8 mouse cellular contexts compared by ENCODE assay signal in genomic region chr1:36737300-36737699, GRCm38 (mm10). TPM values are rescaled to one million over a fixed set of nuclear protein-coding genes. Genes with fewer than 3 reads are reported as not detected.
DNase-seq lines count a peak whose midpoint lies in the region; ATAC-seq and TF ChIP-seq lines count a peak whose summit lies in the region.
"Had no signal": no experiment of that assay in that cellular context is flagged by ENCODE, and none has a peak within 500 bp of the region (broad histone marks: within the 10 kb centered on the region; RNA-seq: fewer than 3 reads in every experiment).

No protein-coding gene starts in this region.

- no peaks in the 10 kb centered on the region for H3K4me1 ChIP-seq in forebrain, embryonic 12.5 days
- H3K4me1 ChIP-seq in small intestine, adult 2 months (ENCODE audit: control insufficient read depth, insufficient read depth, insufficient read length, low read length) = no peaks in the 10 kb centered on the region

- H3K27me3 ChIP-seq in forebrain, embryonic 12.5 days = no peaks in the 10 kb centered on the region
- no peaks in the 10 kb centered on the region for H3K27me3 ChIP-seq in small intestine, adult 2 months (ENCODE audit: control insufficient read depth, insufficient read depth, low read length)

- H3K4me2 ChIP-seq in forebrain, embryonic 12.5 days = no peak overlapping the region

- no peak overlapping the region for H3K9ac ChIP-seq in forebrain, embryonic 12.5 days

- H3K36me3 ChIP-seq in forebrain, embryonic 12.5 days (replicated peaks) = no peaks in the 10 kb centered on the region
- no peaks in the 10 kb centered on the region for H3K36me3 ChIP-seq in small intestine, adult 2 months (ENCODE audit: control insufficient read depth, insufficient read depth, low read length)

- no peak overlapping the region for H3K4me3 ChIP-seq in forebrain, embryonic 12.5 days (replicated peaks)
- no peak overlapping the region for H3K4me3 ChIP-seq in small intestine, adult 2 months (ENCODE audit: low read depth, low read length)
- H3K4me3 ChIP-seq: myocyte had no signal

- peak; percentile 46; the same call in 1 of the 2 replicates for ATAC-seq in forebrain, embryonic 12.5 days (ENCODE audit: low FRiP score)

- DNase-seq in NIH3T3 (ENCODE audit: low read depth) = peak; percentile 94
- DNase-seq in c-Kit-negative CD71-positive TER-119-positive erythroid progenitor cells, embryonic 14.5 days (ENCODE audit: low read depth, low spot score) = peak; percentile 65
- DNase-seq in heart, postnatal 4 days = peak; percentile 87
- peak; percentile 74 to 95 for DNase-seq in layer of hippocampus, postnatal 25 days (ENCODE audit: extremely low spot score in 1 of 2, low spot score in 1 of 2)
- peak; percentile 88 for DNase-seq in mesoderm, embryonic 11.5 days (ENCODE audit: low read depth, low spot score)

- 20% methylated on average over 4 of the region's 4 CpGs for WGBS in forebrain, embryonic 12.5 days
- 11% methylated on average over 4 of the region's 4 CpGs for WGBS in small intestine, adult 2 months

- TF ChIP-seq CTCF in small intestine, adult 2 months (IDR thresholded peaks at IDR 0.05; ENCODE audit: extremely low read depth, insufficient read length, insufficient replicate concordance, low read depth, low read length) = peak; percentile 45; the same call in 1 of the 2 replicates

- no peak for TF ChIP-seq POLR2A in small intestine, adult 2 months (IDR thresholded peaks at IDR 0.05; ENCODE audit: low read depth, low read length)

- no peaks in the 10 kb centered on the region for H3K9me3 ChIP-seq in forebrain, embryonic 12.5 days

- H3K27ac ChIP-seq in forebrain, embryonic 12.5 days = no peak overlapping the region
- H3K27ac ChIP-seq in small intestine, adult 2 months (ENCODE audit: insufficient read depth, low read depth, low read length) = no peak overlapping the region

RNA-seq across cellular contexts. Expression of gene Actr1b, which starts 23.1 kb away (rescaled TPM):
- polyA plus RNA-seq in forebrain, embryonic 12.5 days (2016; fragmentation: Nextera tagmentation; extraction: Ambion mirVana) = 102 and 105 TPM in 2 replicates
- 100 to 1,000 TPM; 124 to 137 TPM for total RNA-seq in heart, postnatal 4 days (2021)
- 100 to 1,000 TPM; 247 to 266 TPM for total RNA-seq in layer of hippocampus, postnatal 25 days (2021)
- 61.6 and 81.6 TPM in 2 replicates for polyA plus RNA-seq in small intestine, adult 2 months (2012; rRNA removed)

RNA-seq across cellular contexts. Expression of gene Zap70, which starts 24.3 kb away (rescaled TPM):
- 0.41 and 0.55 TPM in 2 replicates for polyA plus RNA-seq in forebrain, embryonic 12.5 days (2016; fragmentation: Nextera tagmentation; extraction: Ambion mirVana)
- under 1 TPM; 0.20 to 0.24 TPM for total RNA-seq in heart, postnatal 4 days (2021)
- total RNA-seq in layer of hippocampus, postnatal 25 days (2021) = 1 to 10 TPM; 3.2 to 3.4 TPM
- 7.1 and 13.1 TPM in 2 replicates for polyA plus RNA-seq in small intestine, adult 2 months (2012; rRNA removed)

RNA-seq across cellular contexts. Expression of gene 4933424G06Rik, which starts 27.4 kb away (rescaled TPM):
- 0.41 TPM in 1 of 2 replicates, not detected in the other for polyA plus RNA-seq in forebrain, embryonic 12.5 days (2016; fragmentation: Nextera tagmentation; extraction: Ambion mirVana)
- not detected for total RNA-seq in heart, postnatal 4 days (2021)
- 1 to 10 TPM in 1 of 2 experiments, not detected in 1; 1.6 TPM for total RNA-seq in layer of hippocampus, postnatal 25 days (2021)
- not detected in 2 replicates for polyA plus RNA-seq in small intestine, adult 2 months (2012; rRNA removed)

RNA-seq across cellular contexts. Expression of gene Cox5b, which starts 46.1 kb away (rescaled TPM):
- polyA plus RNA-seq in forebrain, embryonic 12.5 days (2016; fragmentation: Nextera tagmentation; extraction: Ambion mirVana) = 447 and 453 TPM in 2 replicates
- total RNA-seq in heart, postnatal 4 days (2021) = 1,000 to 10,000 TPM; 1,651 to 1,714 TPM
- total RNA-seq in layer of hippocampus, postnatal 25 days (2021) = 100 to 1,000 TPM; 725 to 736 TPM
- polyA plus RNA-seq in small intestine, adult 2 months (2012; rRNA removed) = 1,137 and 1,468 TPM in 2 replicates

RNA-seq across cellular contexts. Expression of gene Fam178b, which starts 54.3 kb away (rescaled TPM):
- polyA plus RNA-seq in forebrain, embryonic 12.5 days (2016; fragmentation: Nextera tagmentation; extraction: Ambion mirVana) = 0.18 TPM in 1 of 2 replicates, not detected in the other
- total RNA-seq in heart, postnatal 4 days (2021) = under 1 TPM; 0.54 to 0.79 TPM
- total RNA-seq in layer of hippocampus, postnatal 25 days (2021) = under 1 TPM in 1 of 2 experiments, not detected in 1; 0.34 TPM
- polyA plus RNA-seq in small intestine, adult 2 months (2012; rRNA removed) = 0.29 TPM in 1 of 2 replicates, not detected in the other
